Mouse (Mus musculus): Measurements from ENCODE around the gene Parp1.
"Not testable (repeated sequence)": the region's sequence is repeated elsewhere in the genome, so short reads cannot be mapped to it uniquely, and the experiment has no call there.

Gene Parp1

DNA sequence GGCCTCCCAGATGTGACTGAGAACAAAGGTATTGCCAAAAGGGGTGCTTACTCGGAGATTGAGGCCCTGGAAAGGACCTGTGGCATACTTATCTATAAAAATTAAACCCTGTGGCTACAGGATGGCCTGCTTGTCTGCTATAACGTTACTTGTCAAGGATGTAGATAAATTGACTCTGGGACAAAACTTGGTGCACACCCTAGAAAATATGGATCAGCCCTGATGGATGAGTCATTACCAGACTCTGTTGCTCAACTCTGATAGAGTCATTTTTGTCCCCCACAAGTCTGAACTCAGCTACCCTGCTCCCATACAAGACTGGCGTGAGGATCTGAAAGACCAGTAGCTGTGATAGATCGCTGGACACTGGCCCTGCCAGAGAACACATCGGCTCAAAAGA, 11.8 kb upstream of the Parp1 start:
- DNase-seq (ENCODE audit: extremely low read depth, low read depth, low spot score) = no peak

DNA sequence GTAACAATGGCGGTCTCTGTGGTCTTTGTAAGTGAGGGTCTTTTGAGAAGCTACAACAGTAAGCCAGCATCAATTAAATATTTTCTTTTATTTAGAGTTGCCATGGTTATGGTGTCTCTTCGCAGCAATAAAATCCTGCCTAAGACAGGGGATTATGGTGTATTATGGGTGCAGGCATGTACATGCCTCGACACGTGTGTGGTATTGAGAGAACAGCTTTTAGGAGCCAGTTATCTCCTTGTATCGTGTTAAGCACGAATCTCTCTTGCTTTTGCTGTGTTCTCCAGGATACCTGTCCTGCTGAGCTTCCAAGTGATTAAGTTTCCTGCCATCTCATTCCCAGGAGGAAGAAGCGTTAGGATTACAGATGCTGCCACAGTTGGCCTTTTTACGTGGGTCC, 9.3 kb upstream of the Parp1 start:
- no peak for DNase-seq (ENCODE audit: extremely low read depth, low read depth, low spot score)

DNA sequence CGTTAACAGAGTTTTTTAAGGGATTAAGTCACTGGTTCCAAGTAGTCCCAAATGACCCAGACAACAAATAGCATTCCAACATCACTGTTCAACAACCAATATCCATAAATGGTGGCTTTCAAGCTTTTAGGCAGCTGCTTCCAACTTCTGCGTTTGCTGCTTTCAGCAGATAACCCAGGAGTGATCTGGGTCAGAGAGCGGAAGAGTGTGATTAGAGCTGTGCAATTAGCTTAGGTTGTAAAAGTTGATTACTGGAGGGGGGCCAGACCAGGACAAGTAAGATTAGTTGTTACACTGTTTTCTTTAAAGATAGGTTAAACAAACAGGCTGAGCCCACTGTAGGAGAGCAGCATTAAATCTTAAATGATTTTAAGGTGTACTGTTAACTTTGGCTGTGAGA, 7.5 kb upstream of the Parp1 start:
- no peak for DNase-seq (ENCODE audit: extremely low read depth, low read depth, low spot score)

GRCm38 (mm10) chr1:180564885-180565284, 3.8 kb upstream of the Parp1 start:
- no peak for DNase-seq (ENCODE audit: extremely low read depth, low read depth, low spot score)

DNA sequence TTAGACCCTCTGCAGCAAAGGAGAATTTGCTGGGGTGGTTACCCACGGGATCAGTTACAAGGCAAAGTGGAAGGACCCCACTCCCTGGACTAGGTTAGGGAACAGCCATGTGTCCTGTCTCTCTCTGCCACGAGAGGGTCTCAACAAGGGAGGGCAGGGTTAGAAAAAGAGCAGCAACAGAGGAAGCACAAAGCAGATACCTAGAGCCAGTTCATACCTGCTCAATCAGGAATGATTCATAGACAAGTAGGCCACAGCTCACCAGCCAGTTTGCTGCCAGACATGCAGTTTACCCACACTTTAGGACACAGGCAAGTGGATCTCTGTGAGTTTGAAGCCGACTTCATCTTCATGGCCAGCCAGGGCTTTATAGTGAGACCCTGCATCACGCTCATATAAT, 963 bp upstream of the Parp1 start:
- no peak for DNase-seq (ENCODE audit: extremely low read depth, low read depth, low spot score)

- DNase-seq (ENCODE audit: extremely low read depth, low read depth, low spot score) = no peak
Measured at GRCm38 (mm10) chr1:180568248-180568647, 476 bp upstream of the Parp1 start.

- DNase-seq (ENCODE audit: extremely low read depth, low read depth, low spot score) = no peak
Measured at GRCm38 (mm10) chr1:180569453-180569852, 729 bp downstream of the Parp1 start.

GRCm38 (mm10) chr1:180570181-180570580, 1.5 kb downstream of the Parp1 start:
- no peak for DNase-seq (ENCODE audit: extremely low read depth, low read depth, low spot score)

DNA sequence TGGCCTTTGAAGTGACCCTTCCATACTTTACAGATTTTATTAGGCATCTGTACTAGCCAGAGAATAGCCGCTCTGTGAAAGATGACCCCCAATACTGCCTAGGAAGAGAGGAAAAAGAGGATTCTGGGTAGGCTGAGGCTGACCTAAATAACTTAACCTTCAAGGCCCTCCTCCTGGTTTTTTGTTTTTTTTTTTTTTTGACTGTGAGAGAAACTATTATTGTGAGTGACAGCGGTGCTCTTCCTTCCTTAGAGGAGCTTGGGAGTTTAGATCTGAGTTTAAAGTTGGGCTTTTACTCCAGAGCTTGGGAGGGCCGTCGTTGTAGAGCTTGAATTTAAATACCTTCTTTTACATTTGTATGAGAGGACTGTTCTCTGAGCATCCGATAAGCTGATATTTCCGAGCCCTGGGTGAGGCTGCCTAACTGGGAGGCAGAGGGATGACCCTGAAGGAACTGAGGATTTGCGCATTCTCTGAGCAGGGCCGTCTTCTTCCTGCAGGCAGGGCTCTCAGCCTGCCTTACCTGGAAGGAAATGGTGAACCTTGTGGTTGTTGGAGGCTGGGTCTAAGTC, 2.4 kb downstream of the Parp1 start:
- no peak for DNase-seq (ENCODE audit: extremely low read depth, low read depth, low spot score)

DNA sequence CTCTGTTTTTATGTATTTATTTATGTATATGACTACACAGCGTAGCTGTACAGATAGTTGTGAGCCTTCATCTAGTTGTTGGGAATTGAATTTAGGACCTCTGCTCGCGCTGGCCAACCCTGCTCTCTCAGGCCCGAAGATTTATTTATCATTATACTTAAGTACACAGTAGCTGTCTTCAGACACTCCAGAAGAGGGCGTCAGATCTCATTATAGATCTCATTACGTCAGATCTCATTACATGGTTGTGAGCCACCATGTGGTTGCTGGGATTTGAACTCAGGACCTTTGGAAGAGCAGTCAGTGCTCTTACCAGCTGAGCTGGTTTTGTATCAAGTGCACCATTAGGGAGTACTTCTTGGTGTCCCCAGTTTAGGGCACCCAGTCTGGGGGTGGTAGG, 3.0 kb downstream of the Parp1 start:
- DNase-seq (ENCODE audit: extremely low read depth, low read depth, low spot score) = not testable (repeated sequence)

- no peak for DNase-seq (ENCODE audit: extremely low read depth, low read depth, low spot score)
Measured at GRCm38 (mm10) chr1:180572154-180572553, 3.4 kb downstream of the Parp1 start.

DNA sequence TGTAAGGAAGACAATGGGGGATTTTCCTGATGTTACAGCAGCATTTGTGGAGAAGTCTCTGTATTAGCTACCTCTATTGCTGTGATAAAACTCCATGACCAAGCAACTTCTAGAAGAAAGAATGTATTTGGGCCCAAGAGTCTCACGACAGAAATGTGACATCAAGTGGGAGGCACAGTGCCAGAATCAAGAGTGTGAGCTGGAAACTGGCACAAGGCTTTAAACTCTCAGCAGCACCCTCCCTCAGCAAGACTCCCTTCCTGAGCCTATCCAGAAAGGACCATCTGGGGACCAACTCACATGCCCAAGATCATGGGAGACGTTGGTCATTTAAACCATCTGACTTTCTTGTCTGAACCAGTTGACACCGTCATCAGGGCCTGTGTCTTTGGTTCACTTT, 7.8 kb downstream of the Parp1 start:
- DNase-seq (ENCODE audit: extremely low read depth, low read depth, low spot score) = no peak

- DNase-seq (ENCODE audit: extremely low read depth, low read depth, low spot score) = no peak
Measured at GRCm38 (mm10) chr1:180577837-180578236, 9.1 kb downstream of the Parp1 start.

DNA sequence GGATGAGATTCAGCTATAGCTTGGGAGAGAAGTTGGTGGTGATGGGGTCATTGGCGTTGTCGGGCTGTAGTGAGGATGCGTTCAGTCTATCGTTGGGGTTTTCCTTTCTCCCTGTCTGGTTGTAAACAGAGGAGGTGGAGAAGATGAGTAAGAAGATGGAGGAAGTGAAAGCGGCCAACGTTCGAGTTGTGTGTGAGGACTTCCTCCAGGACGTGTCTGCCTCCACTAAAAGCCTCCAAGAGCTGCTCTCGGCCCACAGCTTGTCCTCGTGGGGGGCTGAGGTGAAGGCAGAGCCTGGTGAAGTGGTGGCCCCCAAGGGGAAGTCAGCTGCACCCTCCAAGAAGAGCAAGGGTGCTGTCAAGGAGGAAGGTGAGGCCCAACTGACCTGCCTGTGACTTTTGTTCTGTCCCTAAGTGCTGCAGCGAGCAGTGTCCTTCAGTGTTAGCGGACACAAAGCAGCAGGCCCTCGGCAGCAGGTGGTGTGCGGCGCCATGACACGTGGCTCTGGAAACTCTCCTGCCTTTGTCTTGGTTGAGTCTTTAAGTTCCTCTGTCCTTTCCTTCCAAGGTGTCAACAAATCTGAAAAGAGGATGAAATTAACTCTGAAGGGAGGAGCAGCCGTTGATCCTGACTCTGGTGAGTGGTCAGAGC, 19.2 kb downstream of the Parp1 start:
- DNase-seq (ENCODE audit: extremely low read depth, low read depth, low spot score) = no peak

GRCm38 (mm10) chr1:180600578-180600977, 31.9 kb downstream of the Parp1 start:
- DNase-seq (ENCODE audit: extremely low read depth, low read depth, low spot score) = no peak

GRCm38 (mm10) chr1:180601806-180602205, 33.1 kb downstream of the Parp1 start:
- no peak for DNase-seq (ENCODE audit: extremely low read depth, low read depth, low spot score)

DNA sequence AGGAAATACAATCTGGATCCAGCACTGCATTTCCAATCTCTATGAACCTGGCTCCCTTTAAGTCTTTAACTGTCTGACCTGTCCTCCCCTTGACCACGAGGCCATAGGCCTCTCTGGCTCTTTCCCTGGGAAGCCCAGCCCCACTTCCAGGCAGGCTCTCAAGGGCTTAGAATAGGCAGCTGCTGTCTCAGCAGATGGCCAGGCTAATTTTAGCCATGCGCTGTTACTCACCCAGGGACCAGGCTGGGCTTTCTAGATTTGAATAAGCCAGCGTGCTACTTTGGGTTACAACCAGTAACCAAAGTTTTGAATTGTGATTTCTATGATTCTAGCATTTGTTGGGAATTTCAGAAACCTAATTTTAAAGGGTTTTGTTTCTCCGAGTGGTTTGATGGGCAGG, 35.9 kb downstream of the Parp1 start:
- DNase-seq (ENCODE audit: extremely low read depth, low read depth, low spot score) = no peak

- no peak for DNase-seq (ENCODE audit: extremely low read depth, low read depth, low spot score)
Measured at GRCm38 (mm10) chr1:180606106-180606505, 37.4 kb downstream of the Parp1 start.

DNA sequence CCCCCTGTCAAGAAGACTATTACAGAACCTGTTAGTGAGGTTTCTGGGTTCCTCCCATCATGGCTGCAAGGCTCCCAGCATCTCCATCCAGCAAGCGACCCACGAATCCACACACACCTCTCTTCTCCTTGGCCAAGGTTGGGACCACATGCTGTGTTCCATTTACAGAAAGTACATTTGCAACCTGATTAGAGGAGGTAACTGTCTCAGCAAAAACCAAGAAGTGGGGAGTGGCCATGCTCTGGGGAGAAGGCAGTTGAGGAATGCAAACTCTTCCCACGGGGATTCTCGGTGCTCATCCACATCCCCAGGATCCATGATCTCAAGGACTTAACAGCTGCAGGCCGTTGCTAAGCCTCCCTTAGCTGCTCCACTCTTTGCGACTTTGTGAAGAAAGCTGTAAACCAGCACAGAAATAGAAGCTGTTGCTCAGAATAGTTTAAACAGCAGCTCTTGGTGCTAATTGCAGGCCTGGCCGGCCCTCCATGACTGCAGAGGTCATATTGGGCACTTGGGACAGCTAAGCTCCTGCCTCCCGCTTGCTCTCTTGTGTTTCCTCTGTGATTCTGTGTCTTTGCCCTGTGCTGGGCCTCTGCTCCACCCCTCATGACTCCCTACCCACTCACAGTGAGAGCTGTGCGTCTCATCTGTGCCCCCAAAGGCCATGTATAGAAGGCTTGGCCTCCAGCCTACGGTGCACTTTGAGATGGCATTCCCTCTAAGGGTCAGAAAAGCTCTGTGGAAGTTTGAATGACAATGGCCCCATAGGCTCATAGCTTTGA, 38.3 kb downstream of the Parp1 start:
- no peak for DNase-seq (ENCODE audit: extremely low read depth, low read depth, low spot score)

- DNase-seq (ENCODE audit: extremely low read depth, low read depth, low spot score) = no peak
Measured at GRCm38 (mm10) chr1:180607578-180607879, 38.8 kb downstream of the Parp1 start.

GRCm38 (mm10) chr1:180611842-180612241, 43.1 kb downstream of the Parp1 start:
- DNase-seq (ENCODE audit: extremely low read depth, low read depth, low spot score) = not testable (repeated sequence)

- DNase-seq (ENCODE audit: extremely low read depth, low read depth, low spot score) = no peak
Measured at GRCm38 (mm10) chr1:180616762-180617161, 48.0 kb downstream of the Parp1 start.

DNA sequence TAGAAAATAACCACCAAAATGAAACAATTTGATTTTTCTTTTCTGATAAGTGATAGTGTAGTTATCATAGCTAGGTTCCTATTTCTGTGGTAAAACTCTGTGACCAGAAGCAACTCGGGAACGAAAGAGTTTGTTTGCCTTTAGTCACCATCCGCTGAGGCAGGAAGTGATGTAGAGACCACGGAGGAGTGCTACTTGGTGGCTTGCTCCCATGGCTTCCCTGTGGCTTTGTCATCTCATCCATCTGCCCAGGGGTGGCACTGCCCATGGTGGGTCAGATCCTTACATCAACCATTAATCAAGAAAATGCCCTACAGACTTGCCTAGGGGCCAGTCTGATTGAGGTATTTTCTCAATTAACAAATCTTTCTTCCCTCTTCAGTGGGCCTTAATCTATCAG, 53.7 kb downstream of the Parp1 start:
- no peak for DNase-seq (ENCODE audit: extremely low read depth, low read depth, low spot score)

Measured in fat pad, adult 2 months (tissue).